Mouse (Mus musculus) erythroblast, embryonic 14.5 days (primary cell): ENCODE measurements around the gene Ip6k3. TPM values are rescaled to one million over a fixed set of nuclear protein-coding genes. Genes with fewer than 3 reads are reported as not detected.

Experiments used
- H3K27me3 ChIP-seq: 2 replicates; pipeline ENCODE4 v1.6.1; 2012; ENCODE audit warnings: inconsistent platforms; ENCODE audit not compliant: control insufficient read depth
- H3K36me3 ChIP-seq: 2 replicates; pipeline ENCODE4 v1.6.1; 2012; ENCODE audit warnings: mild to moderate bottlenecking, inconsistent platforms; ENCODE audit not compliant: control insufficient read depth
- H3K4me1 ChIP-seq: 2 replicates; pipeline ENCODE4 v1.6.1; 2012; ENCODE audit warnings: inconsistent platforms; ENCODE audit not compliant: control insufficient read depth
- H3K4me3 ChIP-seq: replicated peaks from 2 replicates; pipeline ENCODE3; 2012; ENCODE audit warnings: moderate library complexity, mild to moderate bottlenecking, inconsistent platforms
- H3K9me3 ChIP-seq: 2 replicates; pipeline ENCODE4 v1.6.1; 2012; ENCODE audit warnings: low read length, inconsistent platforms, mixed read lengths; ENCODE audit not compliant: control insufficient read depth
- GATA1 ChIP-seq: IDR thresholded peaks from 2 replicates; pipeline ENCODE4 v1.6.1; 2012; ENCODE audit warnings: low read length, inconsistent platforms, mixed read lengths
- TAL1 ChIP-seq: IDR thresholded peaks from 3 replicates; pipeline ENCODE4 v1.6.1; 2012; ENCODE audit warnings: low read length, inconsistent platforms, mixed read lengths
- polyA plus RNA-seq: library from polyadenylated mRNA; stranded (reverse); fragments of >175 nt; gene quantifications from 2 replicates; pipeline ENCODE4 v1.2.3, GENCODE M21; 2012

The Ip6k3 gene
- polyA plus RNA-seq, 1 experiment, result not detected

GRCm38 (mm10) chr17:27133551-27134141 lies 33.9 kb downstream of the Ip6k3 start, which contains the start of gene Uqcc2:
TSS of gene Uqcc2 (minus strand) at chr17:27133916.
- Histone ChIP-seq H3K9me3 (peaks cover 2% of the 10 kb centered on the region; the same call in 1 of the 2 replicates), H3K36me3 (peaks cover 20% of the 10 kb centered on the region), H3K27me3 (no peaks in the 10 kb centered on the region), H3K4me3 (peak within 1 kb of the TSS; percentile 81), H3K4me1 (peaks cover 56% of the 10 kb centered on the region)
- TF ChIP-seq TAL1, result no peak
- no peak for TF ChIP-seq GATA1

GRCm38 (mm10) chr17:27132238-27132637 lies 35.4 kb downstream of the Ip6k3 start:
- H3K4me1 ChIP-seq, result peaks cover 60% of the 10 kb centered on the region
- H3K9me3 ChIP-seq, result peaks cover 2% of the 10 kb centered on the region; the same call in 1 of the 2 replicates
- TF ChIP-seq GATA1, result no peak
- no peak for TF ChIP-seq TAL1
- H3K4me3 ChIP-seq, result no peak overlapping the region
- H3K36me3 ChIP-seq, result peaks cover 31% of the 10 kb centered on the region
- no peaks in the 10 kb centered on the region for H3K27me3 ChIP-seq

- H3K36me3 ChIP-seq, result peaks cover 35% of the 10 kb centered on the region
- peaks cover 2% of the 10 kb centered on the region; the same call in 1 of the 2 replicates for H3K9me3 ChIP-seq
- no peak overlapping the region for H3K4me3 ChIP-seq
- TF ChIP-seq TAL1, result no peak
- no peak for TF ChIP-seq GATA1
- no peaks in the 10 kb centered on the region for H3K27me3 ChIP-seq
- peaks cover 61% of the 10 kb centered on the region for H3K4me1 ChIP-seq
These were observed 36.3 kb downstream of the Ip6k3 start for GRCm38 (mm10) chr17:27131240-27131665.

GRCm38 (mm10) chr17:27130246-27130645 lies 37.3 kb downstream of the Ip6k3 start:
- Histone ChIP-seq H3K4me3 (no peak overlapping the region), H3K4me1 (peaks cover 54% of the 10 kb centered on the region), H3K9me3 (peaks cover 2% of the 10 kb centered on the region; the same call in 1 of the 2 replicates), H3K36me3 (peaks cover 42% of the 10 kb centered on the region), H3K27me3 (no peaks in the 10 kb centered on the region)
- TF ChIP-seq GATA1, result no peak
- TF ChIP-seq TAL1, result no peak

- peaks cover 46% of the 10 kb centered on the region for H3K36me3 ChIP-seq
- peaks cover 2% of the 10 kb centered on the region; the same call in 1 of the 2 replicates for H3K9me3 ChIP-seq
- no peaks in the 10 kb centered on the region for H3K27me3 ChIP-seq
- TF ChIP-seq TAL1 (no peak), GATA1 (no peak)
- H3K4me3 ChIP-seq, result no peak overlapping the region
- H3K4me1 ChIP-seq, result peaks cover 50% of the 10 kb centered on the region
These were observed 37.8 kb downstream of the Ip6k3 start for GRCm38 (mm10) chr17:27129819-27130218.

GRCm38 (mm10) chr17:27129291-27129690 lies 38.3 kb downstream of the Ip6k3 start:
- no peak for TF ChIP-seq GATA1
- no peak for TF ChIP-seq TAL1
- no peak overlapping the region for H3K4me3 ChIP-seq
- H3K4me1 ChIP-seq, result peaks cover 46% of the 10 kb centered on the region
- peaks cover 51% of the 10 kb centered on the region for H3K36me3 ChIP-seq
- no peaks in the 10 kb centered on the region for H3K27me3 ChIP-seq
- peaks cover 2% of the 10 kb centered on the region; the same call in 1 of the 2 replicates for H3K9me3 ChIP-seq

- TF ChIP-seq TAL1 (no peak), GATA1 (no peak)
- no peak overlapping the region for H3K4me3 ChIP-seq
- H3K27me3 ChIP-seq, result no peaks in the 10 kb centered on the region
- H3K9me3 ChIP-seq, result no peaks in the 10 kb centered on the region
- H3K36me3 ChIP-seq, result peaks cover 62% of the 10 kb centered on the region
- peaks cover 37% of the 10 kb centered on the region for H3K4me1 ChIP-seq
These were observed 39.4 kb downstream of the Ip6k3 start for GRCm38 (mm10) chr17:27128189-27128588.

GRCm38 (mm10) chr17:27126974-27127373 lies 40.6 kb downstream of the Ip6k3 start:
- Histone ChIP-seq H3K27me3 (no peaks in the 10 kb centered on the region), H3K36me3 (peaks cover 69% of the 10 kb centered on the region), H3K4me1 (peaks cover 25% of the 10 kb centered on the region), H3K9me3 (no peaks in the 10 kb centered on the region), H3K4me3 (no peak overlapping the region)
- TF ChIP-seq GATA1 (no peak), TAL1 (no peak)

- Histone ChIP-seq H3K27me3 (no peaks in the 10 kb centered on the region), H3K4me1 (peaks cover 17% of the 10 kb centered on the region), H3K4me3 (no peak overlapping the region), H3K9me3 (no peaks in the 10 kb centered on the region), H3K36me3 (peaks cover 71% of the 10 kb centered on the region)
- TF ChIP-seq TAL1, result no peak
- TF ChIP-seq GATA1, result no peak
These were observed 41.9 kb downstream of the Ip6k3 start for GRCm38 (mm10) chr17:27125669-27126202.
